Mouse (Mus musculus) cerebellum, postnatal 36 days (tissue): ENCODE data around the gene Pak6.
A peak's percentile ranks its signal among the peaks of the same experiment; 100 is the strongest.

Experiments
- DNase-seq, 2 experiments: peaks; one replicate each; pipeline ENCODE4 v3.0.0; 2021 to 2022; ENCODE audit warnings: mixed read lengths in 2 of 2

Pak6 gene

GRCm38 (mm10) chr2:118665616-118666015, 2.5 kb downstream of the Pak6 start:
- no peak for DNase-seq

DNA sequence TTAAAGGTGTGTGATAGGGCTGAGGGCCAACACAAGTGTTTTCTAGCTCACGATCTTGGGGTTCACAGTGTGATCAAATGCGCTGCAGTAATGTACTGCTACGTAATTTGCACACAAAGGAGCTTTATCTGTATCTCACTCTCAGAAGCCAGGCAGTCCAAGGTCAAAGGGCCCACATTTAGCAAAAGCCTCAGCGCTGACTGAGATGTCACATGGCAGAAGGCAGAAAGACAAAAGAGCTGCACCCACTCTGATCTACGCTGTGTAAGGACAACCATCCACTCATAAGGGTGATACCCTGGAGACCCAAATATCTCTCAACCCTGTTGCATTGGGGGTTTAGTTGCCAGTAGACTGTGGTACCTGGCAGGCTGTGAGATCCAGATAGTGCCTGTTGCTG, 4.1 kb downstream of the Pak6 start:
- DNase-seq: no peak

- no peak for DNase-seq
Measured at GRCm38 (mm10) chr2:118669245-118669644, 6.1 kb downstream of the Pak6 start.

DNA sequence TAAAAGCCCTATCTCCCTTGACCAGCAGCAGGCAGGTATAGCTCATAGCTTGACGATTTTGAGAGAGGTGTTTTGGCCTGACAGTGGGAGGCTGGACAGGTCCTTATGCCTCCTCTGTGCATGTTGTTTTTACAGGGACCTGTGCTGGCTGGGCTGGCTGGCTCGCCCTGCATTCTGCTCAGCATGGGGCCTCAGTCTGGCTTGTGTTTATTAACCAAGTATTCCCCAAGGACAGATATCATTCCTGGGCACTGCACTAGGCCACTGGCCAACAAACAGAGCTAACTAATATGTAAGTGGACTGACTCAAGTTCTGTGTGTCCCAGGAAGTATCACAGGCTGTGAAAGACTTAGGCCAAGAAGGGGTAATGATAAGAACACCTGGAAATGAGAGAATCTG, 6.7 kb downstream of the Pak6 start:
- DNase-seq: no peak

- DNase-seq: no peak
Measured at GRCm38 (mm10) chr2:118671728-118672127, 8.6 kb downstream of the Pak6 start.

DNA sequence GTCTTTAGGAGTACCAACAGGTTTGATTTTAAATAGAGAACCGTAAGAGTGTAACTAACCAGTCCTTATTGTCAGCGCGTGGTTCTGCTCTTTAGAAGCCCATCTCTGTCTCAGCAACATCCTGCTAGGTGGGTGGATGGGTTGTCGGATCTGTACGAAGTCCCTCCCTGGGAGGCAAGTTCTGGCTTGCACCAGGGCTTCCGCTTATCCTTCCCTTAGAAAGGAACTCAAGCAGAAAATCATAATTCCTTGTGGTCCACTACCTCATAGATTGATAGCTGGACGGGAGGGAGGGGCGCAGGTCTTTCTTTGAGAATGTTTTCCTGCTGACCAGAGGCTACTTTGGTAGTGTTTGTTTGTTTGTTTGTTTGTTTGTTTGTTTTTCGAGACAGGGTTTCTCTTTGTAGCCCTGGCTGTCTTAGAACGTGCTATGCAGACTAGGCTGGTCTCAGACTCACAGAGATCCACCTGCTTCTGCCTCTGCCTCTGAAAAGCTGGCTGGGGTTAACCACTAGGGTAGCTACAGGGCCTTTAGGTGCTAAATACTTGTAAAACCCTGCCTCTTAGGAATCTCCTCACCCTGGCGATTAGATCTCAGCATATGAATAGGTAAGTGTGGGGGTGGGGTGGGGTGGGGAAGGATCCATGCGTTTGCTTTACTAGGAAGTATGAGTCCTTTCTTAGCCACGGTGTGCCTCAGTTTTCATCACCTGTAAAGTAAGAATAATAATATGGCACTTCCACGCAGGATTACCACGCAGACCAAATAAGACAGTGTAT, 10.8 kb downstream of the Pak6 start:
- DNase-seq: no peak

DNA sequence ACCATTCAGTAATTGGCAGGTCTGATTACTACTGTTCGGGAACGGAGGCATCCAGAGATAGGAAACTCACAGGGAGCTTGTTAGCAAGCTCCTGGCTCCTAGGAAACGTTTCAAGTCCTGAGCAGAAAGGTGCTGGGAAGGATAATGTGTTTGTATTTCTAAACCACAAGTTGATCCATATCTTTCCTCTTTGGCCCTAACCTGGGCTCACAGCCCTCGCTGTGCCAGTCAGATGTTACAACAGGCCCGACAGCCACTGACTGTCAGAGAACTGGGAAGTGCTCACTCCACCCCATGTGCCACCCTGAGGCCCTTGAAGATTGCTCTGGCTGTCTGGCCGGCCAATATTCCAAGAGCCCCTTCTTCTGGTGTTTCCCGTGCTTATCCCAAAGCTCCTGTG, 11.4 kb downstream of the Pak6 start:
- no peak for DNase-seq

DNA sequence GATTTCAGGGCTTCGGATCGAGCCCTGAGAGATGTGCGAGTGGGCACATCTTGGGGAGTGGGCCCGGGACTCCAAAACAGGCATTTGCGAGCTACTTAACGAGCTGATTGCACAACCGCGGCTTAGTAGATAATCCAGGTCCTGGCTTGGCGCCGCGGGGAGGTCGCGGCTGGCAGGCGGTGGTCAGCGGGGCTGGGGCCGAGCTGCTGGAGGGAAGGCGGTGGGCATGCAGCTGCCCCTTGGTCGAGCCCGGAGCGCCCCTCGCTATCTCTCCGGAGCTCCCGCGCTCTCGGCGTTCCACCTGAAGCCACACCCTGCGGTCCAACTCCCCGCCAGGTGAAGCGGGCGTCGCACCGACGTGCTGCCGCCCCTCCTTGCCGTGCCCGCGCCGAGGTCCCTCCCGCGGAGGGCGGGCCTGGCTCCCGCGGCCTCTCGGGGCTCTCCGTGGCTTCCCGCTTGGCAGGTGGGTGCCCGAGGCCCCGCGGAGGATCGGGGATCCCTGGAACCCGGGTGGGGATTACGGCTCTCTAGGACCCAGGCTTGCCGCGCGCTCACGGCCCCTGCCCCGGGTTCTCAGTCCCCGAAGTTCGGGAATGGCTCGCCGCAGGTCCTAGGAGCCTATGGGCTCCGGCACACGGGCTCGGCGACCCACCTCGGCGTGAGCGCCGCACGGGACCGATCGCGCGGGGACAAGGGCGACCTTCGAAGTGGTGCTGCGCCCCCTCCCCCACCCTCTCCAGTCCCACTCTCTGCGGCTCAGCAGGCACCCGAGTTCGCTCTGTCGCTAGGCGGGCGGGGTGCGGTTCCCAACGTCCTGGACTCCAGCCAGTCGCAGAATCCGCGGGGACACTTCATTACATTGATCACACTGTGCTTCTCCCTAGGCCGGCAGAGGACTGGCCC, 14.0 kb downstream of the Pak6 start:
- peak in 1 of 2 experiments; percentile 18 for DNase-seq

- DNase-seq: peak; percentile 31 to 50
Measured at GRCm38 (mm10) chr2:118677817-118678216, 14.7 kb downstream of the Pak6 start.

DNA sequence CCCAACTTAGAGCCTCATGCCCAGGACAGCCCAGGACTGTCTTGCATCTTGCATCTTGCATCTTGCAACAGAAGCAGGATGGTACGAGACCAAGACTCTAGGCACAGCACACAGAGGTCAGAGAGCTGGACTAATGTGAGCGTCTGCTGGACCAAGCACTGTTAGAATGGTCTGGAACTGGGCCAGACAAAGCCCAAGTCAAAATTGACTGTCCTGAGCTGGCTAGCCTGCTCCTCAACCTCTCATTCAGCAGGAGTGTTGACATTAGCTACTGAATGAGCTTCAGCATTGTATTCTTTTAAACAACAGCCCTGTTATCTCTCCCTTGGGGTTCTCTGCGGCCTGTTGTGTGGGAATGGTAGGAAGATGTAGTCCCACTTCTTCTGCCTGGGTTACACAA, 16.5 kb downstream of the Pak6 start:
- no peak for DNase-seq

- DNase-seq: no peak
Measured at GRCm38 (mm10) chr2:118680926-118681325, 17.8 kb downstream of the Pak6 start.

DNA sequence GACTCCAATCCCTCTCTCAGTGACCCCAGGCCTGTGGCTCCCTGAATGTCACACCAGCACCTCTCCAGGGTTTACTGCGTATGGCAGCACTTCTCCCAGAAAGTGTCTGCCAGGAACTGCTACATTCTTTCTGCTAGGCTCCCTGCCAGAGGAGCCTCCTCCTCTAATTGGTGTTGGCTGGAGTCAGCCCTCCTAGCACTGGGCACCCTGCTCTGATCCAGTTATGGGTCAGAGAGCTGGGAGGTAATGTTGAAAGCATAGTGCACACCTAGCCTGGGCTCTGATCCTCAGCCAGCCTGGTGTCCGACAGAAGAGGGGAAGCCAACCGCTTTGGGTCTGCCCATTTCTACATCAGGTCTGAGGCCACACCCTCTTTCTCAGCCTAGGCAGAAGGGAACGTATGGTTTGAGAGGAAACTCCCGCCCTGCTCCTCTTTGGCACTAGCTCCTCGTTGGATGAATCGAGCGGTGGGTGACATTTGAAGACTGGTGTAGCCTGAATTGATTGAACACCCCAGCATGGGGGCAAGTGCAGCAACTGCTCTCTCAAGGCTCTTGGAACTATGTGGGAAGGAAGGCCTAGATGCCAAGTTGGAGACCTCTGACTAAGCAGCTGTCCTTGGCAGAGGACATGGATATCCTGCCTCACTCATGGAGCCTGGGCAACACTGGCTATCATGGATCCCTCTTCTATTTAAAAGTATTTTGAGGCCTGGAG, 19.6 kb downstream of the Pak6 start:
- DNase-seq: no peak

GRCm38 (mm10) chr2:118685088-118685487, 22.0 kb downstream of the Pak6 start:
- DNase-seq: no peak

DNA sequence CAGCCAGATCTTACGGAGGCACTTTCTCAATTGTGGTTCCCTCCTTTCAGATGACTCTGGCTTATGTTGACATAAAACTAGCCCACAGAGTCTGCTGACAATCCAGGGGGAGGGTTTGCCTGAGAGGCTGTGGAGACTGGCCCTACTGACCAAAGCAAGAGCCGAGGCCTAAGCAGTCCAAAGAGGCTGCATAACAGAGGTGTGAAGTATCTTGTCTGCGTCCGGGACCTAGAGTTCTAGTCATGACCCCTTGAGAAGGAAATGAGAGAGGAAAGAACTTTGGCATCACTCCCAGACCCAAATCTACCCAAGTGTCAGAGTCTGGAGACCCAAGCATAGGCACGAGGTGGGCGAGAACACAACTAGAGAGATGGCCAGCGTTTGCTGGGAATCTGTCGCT, 23.6 kb downstream of the Pak6 start:
- no peak for DNase-seq

DNA sequence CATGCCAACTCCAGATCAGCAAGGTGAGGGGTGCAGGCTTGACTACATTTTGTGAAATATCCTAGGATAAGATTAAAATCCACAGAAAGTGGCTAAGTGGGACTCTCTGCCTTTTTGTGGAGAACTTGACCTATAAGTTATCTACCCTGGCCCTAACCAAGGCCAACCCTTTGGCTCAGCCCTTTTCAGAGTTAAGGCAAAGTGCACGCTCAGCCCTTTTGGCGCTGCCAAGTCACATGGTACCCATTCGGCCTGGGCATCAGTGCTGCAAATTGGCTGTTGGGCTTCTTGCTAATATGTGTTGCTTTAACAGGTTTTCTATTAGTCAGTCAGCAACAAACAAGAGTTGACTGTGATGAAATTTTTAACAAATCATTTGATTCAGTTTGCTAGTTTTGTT, 24.7 kb downstream of the Pak6 start:
- no peak for DNase-seq

GRCm38 (mm10) chr2:118689875-118690274, 26.8 kb downstream of the Pak6 start:
- no peak for DNase-seq

DNA sequence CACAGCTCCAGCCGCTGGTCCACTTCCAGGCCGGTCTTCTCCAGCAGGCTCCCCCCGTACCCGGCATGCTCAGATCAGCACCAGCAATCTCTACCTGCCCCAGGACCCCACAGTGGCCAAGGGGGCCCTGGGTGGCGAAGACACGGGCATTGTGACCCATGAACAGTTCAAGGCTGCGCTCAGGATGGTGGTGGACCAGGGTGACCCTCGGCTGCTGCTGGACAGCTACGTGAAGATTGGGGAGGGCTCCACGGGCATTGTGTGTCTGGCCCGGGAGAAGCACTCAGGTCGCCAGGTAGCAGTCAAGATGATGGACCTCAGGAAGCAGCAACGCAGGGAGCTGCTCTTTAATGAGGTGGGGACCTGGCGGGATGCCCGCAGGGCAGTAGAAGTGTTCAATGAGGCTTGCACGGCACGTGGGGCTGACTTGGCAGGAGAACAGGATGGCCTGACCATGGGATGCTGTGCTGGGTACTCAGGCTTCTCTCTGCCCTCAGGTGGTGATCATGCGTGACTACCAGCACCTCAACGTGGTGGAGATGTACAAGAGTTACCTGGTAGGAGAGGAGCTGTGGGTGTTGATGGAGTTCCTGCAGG, 30.4 kb downstream of the Pak6 start:
- DNase-seq: peak; percentile 25 to 41

DNA sequence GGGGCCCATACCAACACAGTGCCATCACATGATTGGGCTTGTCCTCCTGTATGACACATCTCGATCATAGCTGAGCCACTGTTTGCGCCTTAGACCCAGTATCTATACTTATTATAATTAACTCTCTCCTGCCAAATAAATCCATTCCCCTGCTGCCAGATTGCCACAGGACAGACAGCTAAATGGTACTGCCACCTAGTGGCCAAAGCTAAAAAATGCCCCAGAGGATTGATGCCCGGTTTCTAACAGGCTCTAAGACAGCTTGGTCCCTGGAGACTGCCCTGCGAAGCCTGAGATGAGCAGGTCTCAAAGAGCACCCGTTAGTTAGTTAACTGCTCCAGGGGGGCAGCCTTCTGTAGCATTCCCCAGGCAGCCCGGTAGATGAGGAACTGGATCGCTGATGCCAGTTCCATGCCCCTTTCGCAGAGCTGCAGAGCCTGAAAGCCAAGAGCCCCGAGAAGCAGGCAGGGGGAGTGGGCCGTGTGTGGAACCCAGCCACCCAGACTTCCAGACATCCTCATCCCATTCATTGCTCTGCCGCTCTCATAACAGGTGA, 32.7 kb downstream of the Pak6 start:
- DNase-seq: peak; percentile 43 to 62

- peak; percentile 17 for DNase-seq
Measured at GRCm38 (mm10) chr2:118696451-118697308, 33.6 kb downstream of the Pak6 start.

DNA sequence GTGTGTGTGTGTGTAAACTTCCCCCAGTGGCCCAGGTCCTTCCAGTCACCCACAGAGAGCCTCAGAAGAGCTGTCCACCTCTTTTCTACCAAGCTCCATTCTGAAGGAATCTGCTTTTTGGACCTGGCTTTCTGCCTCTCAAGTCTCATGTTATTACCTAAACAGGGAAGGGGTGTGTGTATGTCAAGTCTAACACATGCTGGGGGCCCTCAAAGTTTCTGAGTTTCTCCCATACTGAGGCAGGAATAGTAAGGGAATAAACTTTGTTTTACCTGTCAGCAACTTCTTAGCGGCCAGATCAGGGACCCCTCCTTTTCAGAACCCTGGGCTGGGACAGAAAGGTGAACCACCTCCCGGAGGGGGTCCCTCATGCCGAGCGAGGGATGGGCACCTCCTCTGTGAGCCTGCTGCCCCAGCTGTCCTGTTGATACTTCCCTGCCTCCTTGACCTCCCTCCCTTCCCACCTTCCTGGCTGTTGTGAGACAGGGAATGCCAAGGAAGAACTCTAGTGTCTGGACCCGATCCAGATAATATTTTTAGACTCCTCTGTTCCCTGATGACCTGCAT, 34.3 kb downstream of the Pak6 start:
- DNase-seq: no peak

- no peak for DNase-seq
Measured at GRCm38 (mm10) chr2:118697955-118698354, 34.9 kb downstream of the Pak6 start.
